Mouse (Mus musculus) liver, embryonic 13.5 days (tissue): Measurements from ENCODE around the gene Mob3c. TPM values are rescaled to one million over a fixed set of nuclear protein-coding genes. Genes with fewer than 3 reads are reported as not detected.

Experiments used
- ATAC-seq: fragments of 200-750 bp; cut with Nextera tagmentation; 2 replicates; pipeline ENCODE4 v1.8.0; 2017; ENCODE audit warnings: low read depth, mild to moderate bottlenecking, moderate number of reproducible peaks, moderate library complexity
- DNase-seq: peaks from one replicate; pipeline ENCODE4 v3.0.0; 2022
- H3K27ac ChIP-seq: fragments of 300-500 bp; sonication (generic); 2 replicates; pipeline ENCODE4 v1.5.1; 2015; ENCODE audit warnings: moderate library complexity, mild to moderate bottlenecking, inconsistent platforms
- H3K27me3 ChIP-seq: fragments of 300-500 bp; sonication (generic); 2 replicates; pipeline ENCODE4 v1.6.1; 2015; ENCODE audit warnings: mild to moderate bottlenecking, inconsistent platforms
- H3K36me3 ChIP-seq: fragments of 300-500 bp; sonication (generic); 2 replicates; pipeline ENCODE4 v1.6.1; 2015; ENCODE audit warnings: mild to moderate bottlenecking, inconsistent platforms
- H3K4me1 ChIP-seq: fragments of 300-500 bp; sonication (generic); replicated peaks from 2 replicates; pipeline ENCODE4 v1.6.1; 2015; ENCODE audit warnings: inconsistent platforms
- H3K4me2 ChIP-seq: fragments of 300-500 bp; sonication (generic); 2 replicates; pipeline ENCODE4 v1.6.1; 2015; ENCODE audit warnings: inconsistent platforms, mild to moderate bottlenecking, moderate library complexity
- H3K4me3 ChIP-seq: fragments of 300-500 bp; sonication (generic); replicated peaks from 2 replicates; pipeline ENCODE4 v1.5.1; 2015; ENCODE audit warnings: mild to moderate bottlenecking, inconsistent platforms
- H3K9ac ChIP-seq: fragments of 300-500 bp; sonication (generic); 2 replicates; pipeline ENCODE4 v1.6.1; 2015; ENCODE audit warnings: mild to moderate bottlenecking, inconsistent platforms
- H3K9me3 ChIP-seq: fragments of 300-500 bp; sonication (generic); replicated peaks from 2 replicates; pipeline ENCODE4 v1.6.1; 2016; ENCODE audit warnings: inconsistent platforms
- WGBS: fragments of 180-500 bp; shearing (Covaris S2); methylation state at CpG from one replicate; pipeline ENCODE4 v1.1.7; 2015; ENCODE audit not compliant: insufficient replicate concordance; 5-methylcytosine and 5-hydroxymethylcytosine counted together
- polyA plus RNA-seq: library from polyadenylated mRNA; unstranded; fragments of >200 nt; fragmentation: Nextera tagmentation; extraction: Ambion mirVana; gene quantifications from 2 replicates; pipeline ENCODE4 v1.2.1, GENCODE M21; 2015

Gene Mob3c
- polyA plus RNA-seq, 1 experiment from 2014 or later: 6.7 TPM

GRCm38 (mm10) chr4:115851569-115851968 lies 23.7 kb downstream of the Mob3c start:
- no peak overlapping the region for H3K4me2 ChIP-seq

GRCm38 (mm10) chr4:115855100-115855499 lies 27.2 kb downstream of the Mob3c start:
- Histone ChIP-seq H3K36me3 (peaks cover 91% of the 10 kb centered on the region), H3K27me3 (no peaks in the 10 kb centered on the region), H3K9me3 (no peaks in the 10 kb centered on the region), H3K4me2 (peak overlapping the region; percentile 33), H3K9ac (peak overlapping the region; percentile 62), H3K27ac (peak overlapping the region; percentile 93), H3K4me1 (peaks cover 85% of the 10 kb centered on the region), H3K4me3 (no peak overlapping the region)
- DNase-seq (peak; percentile 33), ATAC-seq (peak; percentile 13; the same call in 1 of the 2 replicates)
- whole genome bisulfite sequencing: 23% methylated on average over 6 of the region's 6 CpGs

More at GRCm38 (mm10) chr4:115851569-115851968, 23.7 kb downstream of the Mob3c start:
- WGBS: 84% methylated on average over 6 of the region's 6 CpGs
- ATAC-seq (no peak), DNase-seq (no peak)
- no peak overlapping the region for H3K9ac ChIP-seq
- H3K36me3 ChIP-seq: peaks cover 66% of the 10 kb centered on the region
- peak overlapping the region; percentile 97 for H3K27ac ChIP-seq
- H3K27me3 ChIP-seq: no peaks in the 10 kb centered on the region
- H3K4me1 ChIP-seq: peaks cover 89% of the 10 kb centered on the region
- H3K4me3 ChIP-seq: no peak overlapping the region
- H3K9me3 ChIP-seq: no peaks in the 10 kb centered on the region

GRCm38 (mm10) chr4:115855609-115856008 lies 27.7 kb downstream of the Mob3c start:
- peaks cover 79% of the 10 kb centered on the region for H3K4me1 ChIP-seq
- no peaks in the 10 kb centered on the region for H3K27me3 ChIP-seq
- H3K4me2 ChIP-seq: peak overlapping the region; percentile 62
- H3K36me3 ChIP-seq: peaks cover 91% of the 10 kb centered on the region
- H3K9ac ChIP-seq: peak overlapping the region; percentile 62
- peak overlapping the region; percentile 93 for H3K27ac ChIP-seq
- ATAC-seq: no peak
- no peaks in the 10 kb centered on the region for H3K9me3 ChIP-seq
- no peak for DNase-seq
- 69% methylated on average over 4 of the region's 4 CpGs for whole genome bisulfite sequencing
- H3K4me3 ChIP-seq: peak overlapping the region; percentile 24

GRCm38 (mm10) chr4:115856282-115856681 lies 28.4 kb downstream of the Mob3c start:
- Histone ChIP-seq H3K4me1 (peaks cover 73% of the 10 kb centered on the region), H3K27me3 (no peaks in the 10 kb centered on the region), H3K36me3 (peaks cover 91% of the 10 kb centered on the region), H3K9me3 (no peaks in the 10 kb centered on the region), H3K27ac (peak overlapping the region; percentile 93), H3K9ac (peak overlapping the region; percentile 62), H3K4me3 (peak overlapping the region; percentile 24), H3K4me2 (peak overlapping the region; percentile 62)
- peak; percentile 98 for ATAC-seq
- WGBS: 13% methylated on average over 4 of the region's 4 CpGs
- DNase-seq: peak; percentile 84

DNA sequence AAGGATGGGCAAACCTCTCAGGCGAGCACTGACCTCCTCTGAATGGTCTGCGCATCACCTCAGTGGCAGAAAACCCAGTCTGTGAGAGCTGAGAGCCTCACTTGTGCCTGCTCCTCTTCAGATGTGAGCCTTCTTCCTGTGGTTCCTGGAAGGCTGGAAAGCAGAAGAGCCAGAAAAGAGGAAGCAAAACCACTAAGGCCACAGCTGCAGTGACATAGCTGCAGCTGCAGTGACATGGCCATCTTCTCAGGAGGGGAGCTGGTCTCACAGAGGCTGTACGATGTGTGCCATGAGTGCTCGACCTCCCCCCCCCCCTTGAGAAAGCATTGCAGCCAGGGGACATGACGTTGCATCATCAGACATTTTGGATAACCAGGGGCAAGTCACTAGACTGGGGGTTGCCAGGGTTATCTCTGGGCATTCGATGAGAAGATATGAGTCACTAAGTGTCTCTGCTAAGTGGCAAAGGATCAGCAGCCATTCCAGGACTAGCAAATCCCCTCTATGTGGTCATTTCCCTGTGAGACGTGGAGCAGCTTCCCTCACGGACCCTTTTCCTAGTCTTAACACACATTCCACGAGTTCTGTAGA lies 29.5 kb downstream of the Mob3c start:
- DNase-seq (no peak), ATAC-seq (no peak)
- Histone ChIP-seq H3K9me3 (no peaks in the 10 kb centered on the region), H3K27me3 (no peaks in the 10 kb centered on the region), H3K36me3 (peaks cover 91% of the 10 kb centered on the region), H3K27ac (peak overlapping the region; percentile 93), H3K4me1 (peaks cover 62% of the 10 kb centered on the region), H3K4me3 (no peak overlapping the region), H3K4me2 (peak overlapping the region; percentile 62; the same call in 1 of the 2 replicates), H3K9ac (peak overlapping the region; percentile 55)
- 57% methylated on average over 9 of the region's 9 CpGs for WGBS

DNA sequence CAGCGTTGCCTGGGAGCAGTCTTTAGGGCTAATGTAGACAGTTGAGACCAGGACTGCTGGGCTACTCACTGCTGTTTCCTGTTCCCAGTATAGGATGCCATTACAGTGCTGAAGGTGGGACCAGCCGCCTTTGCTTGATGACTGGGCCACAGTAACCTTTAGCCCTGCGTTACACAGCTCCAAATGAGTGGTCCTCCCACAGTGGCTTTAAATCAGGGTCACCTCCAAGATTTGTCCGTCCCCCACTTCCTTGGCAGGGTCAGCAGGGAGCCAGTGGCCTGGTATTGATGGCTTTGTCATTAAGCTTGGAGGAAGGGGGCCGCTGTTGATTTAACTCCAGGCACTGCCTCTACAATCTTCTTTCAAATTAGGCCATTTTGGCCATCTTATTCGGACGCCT lies 35.5 kb downstream of the Mob3c start:
- H3K27me3 ChIP-seq: no peaks in the 10 kb centered on the region
- H3K4me1 ChIP-seq: peaks cover 13% of the 10 kb centered on the region
- ATAC-seq (no peak), DNase-seq (no peak)
- no peak overlapping the region for H3K4me3 ChIP-seq
- no peaks in the 10 kb centered on the region for H3K9me3 ChIP-seq
- peaks cover 96% of the 10 kb centered on the region for H3K36me3 ChIP-seq
- no peak overlapping the region for H3K4me2 ChIP-seq
- 85% methylated on average over 7 of the region's 7 CpGs for WGBS
- no peak overlapping the region for H3K27ac ChIP-seq
- no peak overlapping the region for H3K9ac ChIP-seq

GRCm38 (mm10) chr4:115863880-115864279 lies 36.0 kb downstream of the Mob3c start:
- Histone ChIP-seq H3K36me3 (peaks cover 96% of the 10 kb centered on the region), H3K4me3 (no peak overlapping the region), H3K27ac (no peak overlapping the region), H3K4me1 (peaks cover 8% of the 10 kb centered on the region; the same call in 1 of the 2 replicates), H3K9me3 (no peaks in the 10 kb centered on the region), H3K27me3 (no peaks in the 10 kb centered on the region), H3K9ac (no peak overlapping the region), H3K4me2 (no peak overlapping the region)
- DNase-seq (no peak), ATAC-seq (no peak)
- WGBS: 82% methylated on average over 10 of the region's 10 CpGs

GRCm38 (mm10) chr4:115869512-115870210 lies 41.8 kb downstream of the Mob3c start:
- Histone ChIP-seq H3K9me3 (no peaks in the 10 kb centered on the region), H3K4me1 (no peaks in the 10 kb centered on the region), H3K27me3 (no peaks in the 10 kb centered on the region), H3K4me2 (no peak overlapping the region), H3K36me3 (peaks cover 94% of the 10 kb centered on the region), H3K9ac (no peak overlapping the region), H3K27ac (no peak overlapping the region), H3K4me3 (no peak overlapping the region)
- no peak for ATAC-seq
- no peak for DNase-seq
- WGBS: 81% methylated on average over 16 of the region's 16 CpGs

GRCm38 (mm10) chr4:115873231-115873630 lies 45.3 kb downstream of the Mob3c start:
- ATAC-seq (no peak), DNase-seq (no peak)
- Histone ChIP-seq H3K4me2 (no peak overlapping the region), H3K9ac (no peak overlapping the region), H3K36me3 (peaks cover 98% of the 10 kb centered on the region), H3K27ac (no peak overlapping the region), H3K27me3 (no peaks in the 10 kb centered on the region), H3K4me3 (no peak overlapping the region), H3K9me3 (no peaks in the 10 kb centered on the region), H3K4me1 (0 out of 2 replicates have a peak, but pooled peaks cover 3% of the 10 kb centered on the region)
- WGBS: 83% methylated on average over 3 of the region's 3 CpGs

DNA sequence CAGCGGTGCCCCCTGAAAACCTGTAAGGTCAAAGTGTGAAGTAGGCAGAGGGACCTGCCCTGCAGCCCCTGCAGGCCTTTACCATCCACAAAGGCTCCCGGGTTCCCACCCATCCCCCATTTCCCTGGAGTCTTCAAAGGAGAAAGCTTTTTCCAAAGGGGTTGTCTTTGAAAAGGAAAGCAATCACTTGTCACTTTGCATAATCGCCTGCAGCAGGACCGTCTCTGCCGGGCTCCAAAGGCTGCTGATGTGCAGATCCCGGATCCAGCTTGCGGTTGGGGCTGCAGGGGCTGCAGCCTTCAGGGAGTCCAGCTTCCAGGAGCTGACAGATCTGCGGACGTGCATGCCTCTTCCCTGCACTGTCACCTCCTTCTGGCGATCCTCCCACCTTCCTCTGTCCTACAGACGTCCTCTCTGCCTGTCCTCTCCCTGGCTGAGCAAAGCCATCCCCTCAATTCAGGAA lies 50.4 kb downstream of the Mob3c start:
- WGBS: 47% methylated on average over 11 of the region's 11 CpGs
- Histone ChIP-seq H3K27ac (no peak overlapping the region), H3K9me3 (no peaks in the 10 kb centered on the region), H3K4me3 (no peak overlapping the region), H3K9ac (no peak overlapping the region), H3K4me1 (0 out of 2 replicates have a peak, but pooled peaks cover 5% of the 10 kb centered on the region), H3K27me3 (no peaks in the 10 kb centered on the region), H3K4me2 (no peak overlapping the region), H3K36me3 (peaks cover 53% of the 10 kb centered on the region)
- DNase-seq (no peak), ATAC-seq (no peak)

- Histone ChIP-seq H3K4me3 (no peak overlapping the region), H3K4me2 (no peak overlapping the region), H3K4me1 (0 out of 2 replicates have a peak, but pooled peaks cover 5% of the 10 kb centered on the region), H3K36me3 (peaks cover 47% of the 10 kb centered on the region), H3K9ac (no peak overlapping the region), H3K9me3 (no peaks in the 10 kb centered on the region), H3K27ac (no peak overlapping the region), H3K27me3 (no peaks in the 10 kb centered on the region)
- 71% methylated on average over 9 of the region's 9 CpGs for WGBS
- ATAC-seq: no peak
- no peak for DNase-seq
Observed at GRCm38 (mm10) chr4:115878828-115879227, 50.9 kb downstream of the Mob3c start.
